Mouse (Mus musculus): Measurements from ENCODE around the gene Gm49387.

DNA sequence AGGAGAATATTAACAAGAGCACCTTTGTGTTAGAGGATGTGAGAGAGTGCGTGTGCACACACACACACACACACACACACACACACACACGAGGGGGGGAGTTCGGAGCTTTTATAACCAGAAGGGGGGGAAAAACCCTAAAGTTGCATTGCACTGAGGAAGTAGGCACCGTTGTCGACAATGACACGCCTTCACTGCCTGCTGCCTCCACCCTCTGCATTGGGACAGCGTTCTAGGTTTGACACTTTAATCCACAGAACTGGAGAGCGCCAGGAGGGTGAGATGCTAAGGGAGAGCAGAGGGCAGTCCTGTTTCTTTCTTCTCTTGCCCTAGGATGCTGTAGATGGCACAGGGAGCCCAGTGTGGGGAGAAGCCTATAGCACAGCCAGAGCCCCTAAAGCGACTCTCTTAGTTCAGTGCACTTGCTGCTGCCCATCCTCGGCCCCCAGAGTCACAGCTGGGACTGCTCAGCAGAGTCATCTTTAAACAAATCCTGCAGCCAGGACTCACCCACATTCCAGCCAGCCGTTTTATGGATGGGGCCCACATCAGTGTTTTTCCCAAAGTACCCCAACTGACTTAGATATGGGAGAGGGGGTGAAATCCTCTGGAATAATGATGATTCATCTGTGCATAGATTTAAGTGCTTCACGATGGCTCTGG is 24.4 kb upstream of the Gm49387 start:
- TF ChIP-seq ZC3H11A (IDR thresholded peaks at IDR 0.05; ENCODE audit: borderline replicate concordance, low read depth, low read length) (no peak), ZNF384 (IDR thresholded peaks at IDR 0.05; ENCODE audit: low read depth, low read length) (no peak), HCFC1 (IDR thresholded peaks at IDR 0.05; ENCODE audit: borderline replicate concordance, insufficient read depth, low read length) (no peak)
